Mouse (Mus musculus): ENCODE measurements around the gene Gpsm2.
"Not testable (repeated sequence)": the region's sequence is repeated elsewhere in the genome, so short reads cannot be mapped to it uniquely, and the experiment has no call there.

The Gpsm2 gene

DNA sequence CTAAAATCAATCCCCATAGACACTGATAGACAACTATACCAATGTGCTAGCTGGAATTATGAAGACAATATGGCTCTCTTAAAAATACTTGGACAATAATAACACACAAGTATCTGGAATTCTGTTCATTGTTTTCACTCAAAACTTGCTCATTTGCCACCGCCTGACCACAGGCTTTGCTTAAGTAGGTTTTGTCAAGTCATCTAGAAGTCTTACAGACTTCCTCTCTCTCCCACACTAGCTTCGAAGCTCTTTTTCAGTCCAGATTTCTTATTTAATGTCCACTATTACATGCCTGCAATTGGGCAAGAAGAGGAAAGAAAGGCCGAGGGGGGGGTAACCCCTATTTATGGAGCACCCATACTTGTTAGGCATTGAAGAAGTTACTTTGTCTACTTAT lies 5.7 kb upstream of the Gpsm2 start:
- in situ Hi-C loops (cut with MboI; ENCODE audit: low sequenced_read_pairs) = no loop called here

DNA sequence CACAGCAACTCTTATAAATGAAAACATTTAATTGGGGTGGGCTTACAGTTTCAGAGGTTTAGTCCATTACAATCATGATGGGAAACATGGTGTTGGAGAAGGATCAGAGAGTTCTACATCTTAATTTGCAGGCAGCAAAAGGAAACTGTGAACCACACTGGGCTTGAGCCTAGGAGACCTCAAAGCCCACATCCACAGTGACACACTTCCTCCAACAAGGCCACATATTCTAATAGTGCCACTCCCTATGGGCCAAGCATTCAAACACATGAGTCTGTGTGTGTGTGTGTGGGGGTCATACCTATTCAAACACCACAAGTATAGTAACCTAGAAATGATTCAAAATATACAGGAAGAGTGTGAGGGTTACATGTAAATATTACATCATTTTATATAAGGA lies 5.2 kb upstream of the Gpsm2 start:
- in situ Hi-C loops (cut with MboI; ENCODE audit: low sequenced_read_pairs) = no loop called here

DNA sequence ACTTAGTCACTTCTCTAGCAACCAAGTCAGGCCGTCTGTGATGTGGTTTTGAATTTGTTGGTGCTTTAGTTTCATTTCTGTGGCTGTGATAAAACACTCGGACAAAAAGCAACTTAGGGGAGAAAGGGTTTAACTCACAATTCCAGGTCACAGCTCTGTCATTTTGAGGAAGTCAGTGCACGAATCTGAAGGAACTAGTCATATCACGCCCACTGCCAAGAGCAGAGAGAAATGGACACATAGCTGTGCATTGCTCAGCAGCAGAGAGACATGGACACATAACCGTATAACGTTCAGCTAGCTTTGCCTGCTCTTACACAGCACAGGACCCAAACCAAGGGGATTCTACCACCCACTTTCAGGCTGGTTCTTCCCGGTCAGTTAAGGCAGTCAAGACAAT lies 4.3 kb upstream of the Gpsm2 start:
- in situ Hi-C loops (cut with MboI; ENCODE audit: low sequenced_read_pairs) = no loop called here

DNA sequence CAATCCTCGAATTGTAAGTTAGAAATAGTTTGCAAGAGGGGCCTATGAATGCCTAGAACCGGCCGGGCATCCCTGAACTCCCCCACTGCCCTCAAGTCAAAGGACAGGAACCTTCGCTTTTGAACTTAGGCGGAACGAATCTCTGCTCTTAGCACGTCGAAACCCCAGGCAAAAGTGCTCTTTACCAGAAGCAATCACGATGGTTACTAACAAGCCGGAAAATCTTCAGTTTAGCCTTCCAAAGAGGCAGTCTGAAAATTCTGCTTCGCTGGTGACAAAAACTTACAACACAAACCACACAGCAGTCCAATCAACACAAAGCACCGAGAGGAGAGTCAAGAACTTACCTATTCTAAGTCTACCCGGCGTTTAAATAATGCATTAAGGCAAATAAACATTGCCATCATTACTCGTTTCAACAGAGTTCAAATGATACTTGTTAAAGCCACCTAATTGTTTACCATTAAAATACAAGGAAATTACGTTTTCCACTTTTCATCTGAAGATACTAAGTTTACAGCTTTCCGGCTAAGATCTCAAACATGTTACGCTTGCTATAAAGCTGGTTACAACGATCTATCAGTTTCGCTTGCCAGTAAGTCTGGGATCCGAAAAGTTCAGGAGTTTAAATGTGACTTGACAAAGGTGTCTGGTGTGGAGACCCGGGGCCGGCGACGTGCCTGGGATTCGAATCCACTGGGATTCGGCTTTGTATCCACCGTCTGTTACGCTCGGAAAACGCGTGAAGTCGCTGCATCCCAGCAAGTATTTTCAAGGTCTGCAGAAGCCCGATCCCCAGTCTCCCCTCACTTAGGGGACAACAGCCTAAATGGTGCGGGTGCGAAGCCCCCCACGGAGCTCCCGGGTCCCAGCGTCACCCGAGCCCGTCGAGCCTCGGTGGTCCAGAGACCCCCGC lies 775 bp downstream of the Gpsm2 start:
- in situ Hi-C loops (cut with MboI; ENCODE audit: low sequenced_read_pairs) = no loop called here

DNA sequence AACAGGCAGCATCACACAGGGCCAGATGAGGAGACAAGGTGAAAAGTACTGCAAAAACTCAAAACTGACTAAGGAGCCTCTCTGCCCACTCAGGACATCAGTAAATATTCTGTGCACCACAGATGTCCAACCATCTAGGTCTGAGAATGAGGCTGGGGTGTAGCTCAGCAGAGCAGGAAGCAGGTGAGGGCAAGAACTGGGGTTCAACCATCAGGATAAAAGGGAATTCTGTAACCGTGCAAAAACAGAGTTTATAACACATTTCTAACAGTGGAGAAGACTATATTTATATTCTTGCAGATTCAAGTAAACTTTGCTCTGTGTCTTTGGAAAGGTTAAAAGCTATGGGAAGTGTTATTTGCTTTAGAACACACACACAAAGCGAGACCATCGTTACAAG lies 2.3 kb downstream of the Gpsm2 start:
- in situ Hi-C loops (cut with MboI; ENCODE audit: low sequenced_read_pairs) = no loop called here

DNA sequence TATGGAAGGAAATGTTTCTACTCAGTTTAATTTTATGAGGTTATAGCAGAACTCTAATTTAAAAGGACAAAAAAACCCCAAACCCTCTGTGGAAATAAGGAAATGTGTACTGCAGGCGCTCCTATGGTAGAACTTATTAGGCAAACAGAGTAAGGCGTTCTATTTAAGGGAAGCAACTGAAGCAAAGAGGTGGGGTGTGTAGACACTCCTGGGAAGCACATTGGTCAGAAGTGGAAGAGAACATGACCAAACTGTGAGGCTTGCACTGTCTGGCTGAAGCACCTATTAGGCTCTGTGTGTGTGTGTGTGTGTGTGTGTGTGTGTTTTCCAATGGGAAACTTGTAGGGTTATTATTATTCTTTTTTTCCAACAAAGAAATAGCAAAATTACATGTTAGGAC lies 2.8 kb downstream of the Gpsm2 start:
- in situ Hi-C loops (cut with MboI; ENCODE audit: low sequenced_read_pairs) = no loop called here

DNA sequence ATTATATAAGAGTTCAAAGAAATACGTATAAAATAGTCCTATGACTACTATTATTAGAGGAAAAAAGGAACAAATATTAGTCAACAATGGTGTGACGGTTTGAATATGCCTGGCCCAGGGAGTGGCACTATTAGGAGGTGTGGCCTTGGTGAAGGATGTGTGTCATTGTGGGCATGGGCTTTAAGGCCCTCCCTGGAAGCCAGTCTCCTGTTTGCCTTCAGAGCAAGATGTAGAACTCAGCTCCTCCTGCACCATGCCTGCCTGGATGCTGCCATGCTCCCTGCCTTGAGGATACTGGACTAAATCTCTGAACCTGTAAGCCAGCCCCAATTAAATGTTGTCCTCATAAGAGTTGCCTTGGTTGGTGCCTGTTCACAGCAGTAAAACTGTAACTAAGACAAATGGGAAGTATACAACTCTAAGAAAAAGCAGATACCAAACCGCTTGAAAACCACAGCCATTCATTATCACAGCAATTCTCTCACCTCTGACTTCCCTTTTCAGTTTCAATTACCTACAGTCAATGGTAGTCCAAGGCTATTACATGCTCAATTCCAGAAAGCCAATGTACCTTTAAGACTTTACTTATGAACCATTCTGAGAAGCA lies 4.1 kb downstream of the Gpsm2 start:
- in situ Hi-C loops (cut with MboI; ENCODE audit: low sequenced_read_pairs) = no loop called here

DNA sequence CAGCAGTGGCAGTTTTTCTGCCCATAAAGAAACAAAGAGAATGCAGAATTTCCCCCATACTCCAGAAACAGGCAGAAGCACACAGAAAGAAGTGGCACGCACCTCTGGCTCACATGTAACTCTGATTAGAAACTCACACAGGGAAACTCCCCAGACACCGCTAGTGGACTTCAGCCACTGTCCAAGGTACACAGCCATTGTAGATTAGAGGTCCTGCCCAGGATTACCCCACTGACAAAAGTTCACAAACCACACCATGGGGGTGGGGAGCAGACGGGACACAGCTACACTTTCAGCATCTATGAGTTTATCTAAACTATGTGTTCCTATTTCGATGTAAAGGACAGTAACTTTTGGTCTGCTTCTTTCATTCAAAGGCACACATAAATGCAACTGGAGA lies 7.3 kb downstream of the Gpsm2 start:
- in situ Hi-C loops (cut with MboI; ENCODE audit: low sequenced_read_pairs) = no loop called here

DNA sequence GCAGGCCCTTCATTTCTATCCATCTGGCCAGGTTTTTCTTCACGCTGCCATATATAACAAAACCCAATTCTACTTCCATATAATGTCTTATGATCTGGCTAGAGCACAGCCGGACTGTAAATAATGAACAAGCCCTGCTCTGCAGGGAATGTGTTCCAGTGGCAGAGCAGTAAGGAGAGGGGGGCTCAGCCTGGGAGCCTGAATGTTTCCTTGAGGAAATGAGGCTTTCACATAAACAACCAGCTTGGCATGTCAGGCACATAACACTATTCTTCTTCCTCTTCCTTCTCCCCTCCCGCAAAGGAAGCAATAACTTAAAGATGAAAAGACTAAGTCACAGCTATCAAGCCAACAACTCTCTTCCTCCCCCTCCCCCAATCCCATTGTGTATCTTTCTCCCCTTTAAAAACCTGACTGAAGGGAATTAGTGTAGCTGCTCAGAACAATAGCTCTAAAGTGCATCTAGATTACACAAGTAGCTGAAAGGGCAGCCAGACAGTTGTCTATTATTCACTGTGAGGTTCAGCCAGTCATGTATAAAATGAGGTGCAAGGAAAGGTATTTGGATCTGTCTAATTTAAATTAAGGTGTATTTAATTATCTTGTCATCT lies 8.9 kb downstream of the Gpsm2 start:
- in situ Hi-C loops (cut with MboI; ENCODE audit: low sequenced_read_pairs) = no loop called here

DNA sequence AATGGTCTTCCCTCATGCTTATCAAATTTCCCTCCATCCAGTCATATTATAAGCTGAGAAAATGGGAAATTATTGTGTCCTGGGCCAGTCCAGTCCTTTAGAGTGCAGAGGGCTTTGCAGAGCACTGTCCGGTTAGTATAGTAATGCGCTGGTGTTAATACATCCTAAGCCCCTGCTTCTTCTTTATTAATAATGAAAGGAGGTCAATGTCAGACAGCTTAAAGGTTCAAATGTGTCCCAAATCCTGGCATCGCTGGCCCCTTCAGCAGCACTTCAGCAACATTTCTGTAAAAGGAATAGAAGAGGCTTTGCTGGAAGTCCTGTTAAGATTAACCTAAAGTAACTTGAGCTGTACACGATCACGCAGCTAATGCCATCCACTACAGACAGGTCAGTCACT lies 10.8 kb downstream of the Gpsm2 start:
- in situ Hi-C loops (cut with MboI; ENCODE audit: low sequenced_read_pairs) = no loop called here

DNA sequence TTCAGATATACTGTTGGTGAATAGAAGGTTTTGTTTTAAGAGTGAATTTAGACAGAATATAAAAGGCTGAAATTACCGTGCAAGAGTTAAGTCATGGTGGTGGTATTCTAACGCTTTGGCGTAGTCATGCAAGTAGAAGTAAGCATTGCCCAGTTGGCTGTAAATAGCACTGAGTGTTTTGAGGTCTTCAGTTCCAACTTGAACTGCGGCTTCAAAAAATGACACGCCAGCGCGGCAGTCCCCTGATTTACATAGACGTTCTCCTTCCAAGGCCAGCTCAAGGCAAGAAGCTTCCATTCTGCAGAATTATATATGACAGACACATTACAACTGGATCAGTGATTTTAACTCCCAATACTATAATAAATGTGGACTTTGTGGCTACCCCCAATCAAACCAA lies 19.3 kb downstream of the Gpsm2 start:
- in situ Hi-C loops (cut with MboI; ENCODE audit: low sequenced_read_pairs) = no loop called here

DNA sequence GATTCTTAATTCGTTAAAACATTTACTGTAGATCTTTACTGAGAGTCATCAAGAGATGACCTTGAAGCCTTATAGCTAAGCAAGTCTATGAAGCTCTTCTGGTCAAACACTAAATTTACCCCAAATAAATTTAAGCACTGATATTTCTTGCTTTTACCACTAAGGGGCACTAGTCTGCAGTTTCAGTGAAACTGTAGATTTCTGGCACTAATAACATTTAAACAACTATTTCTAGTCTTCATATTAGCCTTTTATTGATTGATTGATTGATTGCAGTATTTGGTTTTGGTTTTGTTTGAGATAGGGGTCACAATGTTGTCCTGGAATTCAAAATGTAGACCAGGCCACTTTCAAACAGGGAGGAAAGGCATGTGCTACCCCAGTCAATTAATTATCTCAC lies 20.9 kb downstream of the Gpsm2 start:
- in situ Hi-C loops (cut with MboI; ENCODE audit: low sequenced_read_pairs) = no loop called here

DNA sequence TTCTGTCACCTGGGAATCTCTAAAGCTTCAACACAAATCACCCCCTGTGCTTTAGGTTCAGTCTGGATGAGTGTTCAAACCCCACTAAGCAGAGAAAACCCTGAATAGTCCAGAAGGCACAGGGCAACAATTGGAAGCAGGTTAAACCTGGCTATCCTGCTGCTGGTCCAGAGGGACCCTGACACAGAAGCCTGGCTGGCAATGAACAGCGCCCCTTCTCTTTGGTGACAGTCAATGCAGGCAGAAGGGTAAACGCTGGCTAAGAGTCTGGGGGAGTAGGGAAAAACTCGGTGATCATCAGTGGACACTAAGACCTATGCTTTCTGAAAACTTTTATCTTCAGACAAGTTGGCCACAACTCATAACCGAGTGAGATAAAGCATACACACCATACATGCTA lies 22.3 kb downstream of the Gpsm2 start:
- in situ Hi-C loops (cut with MboI; ENCODE audit: low sequenced_read_pairs) = no loop called here

DNA sequence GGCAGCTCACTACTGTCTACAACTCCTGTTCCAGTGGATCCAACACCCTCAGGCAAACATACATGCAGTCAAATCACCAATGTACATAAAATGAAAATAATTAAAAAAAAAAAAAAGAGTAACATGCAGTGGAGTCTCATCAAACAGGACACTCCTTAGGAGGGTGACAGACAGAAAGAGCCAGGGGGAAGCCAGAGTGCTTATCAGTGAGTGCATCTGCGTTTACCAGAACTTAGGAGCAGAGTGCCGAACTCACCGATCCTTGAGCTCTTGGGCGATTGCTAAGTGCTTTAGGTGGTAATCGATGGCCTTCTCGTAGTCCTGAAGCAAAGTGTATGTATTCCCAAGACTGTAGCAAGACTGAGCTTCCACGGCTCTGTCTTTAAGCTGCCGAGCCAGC lies 23.4 kb downstream of the Gpsm2 start:
- in situ Hi-C loops (cut with MboI; ENCODE audit: low sequenced_read_pairs) = no loop called here

DNA sequence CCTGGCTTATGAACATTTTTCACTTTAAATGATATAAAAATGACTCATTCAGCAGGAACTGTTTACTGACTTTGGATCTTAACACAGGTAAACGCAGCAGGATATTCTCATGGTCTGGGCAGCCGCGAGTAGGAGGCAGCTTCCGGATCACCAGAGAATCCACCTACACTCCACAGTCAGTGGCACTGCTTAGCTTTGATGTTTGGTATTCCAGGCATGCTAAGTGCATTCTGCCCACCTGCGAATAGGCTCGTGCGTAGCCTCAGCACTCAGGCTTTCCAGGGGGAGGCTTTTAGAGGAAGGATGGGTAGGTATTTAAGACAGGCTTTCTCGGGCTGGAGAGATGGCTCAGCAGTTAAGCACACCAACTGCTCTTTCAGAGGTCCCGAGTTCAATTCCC lies 27.8 kb downstream of the Gpsm2 start:
- in situ Hi-C loops (cut with MboI; ENCODE audit: low sequenced_read_pairs) = no loop called here

DNA sequence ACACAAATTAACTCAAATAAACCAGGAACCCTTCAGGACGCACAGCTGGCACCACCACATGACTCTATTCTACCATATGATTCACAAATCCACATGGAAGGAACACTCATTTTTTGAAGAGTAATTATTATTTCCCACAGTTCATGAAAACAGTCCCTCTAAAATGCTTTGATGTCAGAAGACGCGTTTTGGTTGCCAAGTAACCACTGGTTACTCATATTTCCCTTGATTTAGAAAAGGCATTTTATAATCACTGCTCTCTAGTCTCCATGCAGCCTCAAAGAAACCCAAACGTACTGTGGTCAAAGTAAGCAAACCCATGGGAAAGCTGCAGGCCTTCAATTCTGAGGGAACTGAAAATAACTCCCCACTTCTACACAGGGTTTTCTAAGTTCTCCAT lies 32.1 kb downstream of the Gpsm2 start:
- in situ Hi-C loops (cut with MboI; ENCODE audit: low sequenced_read_pairs) = no loop called here

DNA sequence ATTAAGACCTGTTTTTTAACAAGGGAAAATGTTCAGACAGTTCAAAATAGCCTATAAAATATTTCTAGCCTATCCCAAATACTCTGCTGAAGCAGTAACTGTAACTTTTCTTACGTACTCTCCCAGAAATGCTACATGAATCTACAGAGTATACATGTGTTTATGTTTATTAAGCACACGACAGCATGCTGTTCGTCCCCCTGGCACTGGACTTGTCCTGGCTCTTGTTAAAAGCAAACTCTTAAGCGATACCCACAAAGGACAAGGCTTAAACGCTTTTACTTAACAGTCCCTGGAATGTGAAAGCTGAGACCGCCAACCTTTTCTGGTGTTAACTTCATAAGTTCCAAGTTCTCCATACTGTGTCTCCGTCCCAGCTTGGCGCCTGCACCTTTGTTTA lies 32.7 kb downstream of the Gpsm2 start:
- in situ Hi-C loops (cut with MboI; ENCODE audit: low sequenced_read_pairs) = no loop called here

DNA sequence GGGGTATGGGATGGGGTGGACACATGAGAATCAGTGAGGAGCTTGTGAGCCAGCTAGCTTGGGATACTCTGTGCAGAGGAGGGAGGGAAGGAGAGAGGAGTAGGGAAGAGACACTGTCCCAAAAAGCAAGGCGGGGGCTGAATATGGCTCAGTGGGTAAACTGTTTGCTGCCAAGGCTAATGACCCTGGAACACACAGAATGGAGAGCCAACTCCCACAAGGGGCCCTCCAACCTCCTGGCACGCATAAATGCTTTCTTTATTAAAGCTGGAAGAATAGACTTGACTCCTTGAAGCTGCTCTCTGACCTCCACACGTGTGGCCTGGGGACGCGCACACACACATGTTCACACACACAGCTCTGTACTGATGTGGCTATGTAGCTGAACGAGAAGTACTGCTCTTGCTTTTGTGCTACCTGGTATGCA lies 33.1 kb downstream of the Gpsm2 start:
- in situ Hi-C loops (cut with MboI; ENCODE audit: low sequenced_read_pairs) = no loop called here

DNA sequence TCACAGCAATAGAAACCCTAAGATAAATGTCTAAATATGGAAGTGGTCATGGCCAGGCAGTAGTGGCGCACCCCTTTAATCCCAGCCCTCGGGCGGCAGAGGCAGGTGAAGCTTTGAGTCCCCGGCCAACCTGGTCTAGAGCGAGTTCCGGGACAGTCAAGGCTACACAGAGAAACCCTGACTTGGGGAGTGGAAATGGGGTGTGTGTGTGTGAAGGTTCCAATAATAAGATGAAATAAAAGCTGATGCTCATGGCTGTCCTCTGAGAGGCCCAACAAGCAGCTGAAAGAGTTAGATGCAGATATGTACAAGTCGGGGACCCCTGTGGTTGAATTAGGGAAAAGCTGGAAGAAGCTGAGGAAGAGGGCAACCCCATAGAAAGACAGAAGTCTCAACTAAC lies 36.4 kb downstream of the Gpsm2 start:
- in situ Hi-C loops (cut with MboI; ENCODE audit: low sequenced_read_pairs) = no loop called here

DNA sequence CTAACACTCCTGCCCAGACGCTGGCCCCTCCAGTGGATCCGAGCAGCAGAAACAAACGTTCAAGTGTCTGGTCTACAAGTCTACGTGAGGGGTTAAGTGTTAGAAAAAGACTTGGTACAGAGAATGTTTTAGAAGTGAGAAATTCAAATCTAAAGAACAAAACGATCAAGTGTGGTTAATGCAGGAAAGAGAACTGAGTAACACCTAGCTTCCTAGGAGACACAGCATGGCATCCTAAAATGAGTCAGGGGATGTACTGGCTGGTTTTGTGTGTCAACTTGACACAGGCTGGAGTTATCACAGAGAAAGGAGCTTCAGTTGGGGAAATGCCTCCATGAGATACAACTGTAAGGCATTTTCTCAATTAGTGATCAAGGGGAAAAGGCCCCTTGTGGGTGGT lies 38.5 kb downstream of the Gpsm2 start:
- in situ Hi-C loops (cut with MboI; ENCODE audit: low sequenced_read_pairs) = not testable (repeated sequence)

DNA sequence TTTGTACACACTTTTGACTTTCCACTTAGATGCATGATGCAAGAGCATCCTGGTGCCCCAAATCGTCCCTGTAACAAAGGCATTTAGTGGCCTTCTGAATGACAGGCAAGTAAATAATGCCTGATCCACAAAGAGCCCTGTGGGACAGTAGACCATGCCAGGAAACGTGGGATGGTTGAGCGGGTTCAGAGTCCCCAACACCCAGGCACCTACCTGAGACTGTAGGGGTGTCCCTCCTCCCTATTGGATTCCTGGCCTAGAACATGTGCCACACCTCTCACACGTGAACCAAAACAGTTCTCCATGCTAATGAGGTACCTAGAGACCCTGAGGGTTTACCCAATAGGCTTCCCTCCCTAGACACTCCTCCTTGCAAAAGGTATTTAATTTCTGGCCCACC lies 41.1 kb downstream of the Gpsm2 start:
- in situ Hi-C loops (cut with MboI; ENCODE audit: low sequenced_read_pairs) = no loop called here

DNA sequence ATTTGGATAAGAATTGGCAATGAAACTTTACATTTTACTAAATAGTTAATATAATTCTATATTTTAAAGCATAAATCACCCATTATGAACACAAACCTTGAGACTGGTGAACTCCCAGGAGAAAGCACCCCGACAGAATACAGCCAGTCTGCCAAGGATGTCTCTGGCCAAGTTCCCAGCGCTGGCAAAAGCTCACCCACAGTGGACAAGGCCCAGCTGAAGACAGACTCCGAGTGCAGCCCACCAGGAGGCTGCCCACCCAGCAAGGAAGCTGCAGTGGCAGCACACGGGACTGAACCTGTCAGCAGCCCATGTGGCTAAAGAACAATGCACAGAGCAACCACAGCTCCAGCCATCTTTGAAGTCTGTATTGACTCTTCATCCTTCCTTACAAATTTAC lies 45.5 kb downstream of the Gpsm2 start:
- in situ Hi-C loops (cut with MboI; ENCODE audit: low sequenced_read_pairs) = no loop called here

All from CH12F3 (cell line).